Mouse (Mus musculus) forebrain, postnatal 0 days (tissue): ENCODE data around the gene Ralgps2. TPM values are rescaled to one million over a fixed set of nuclear protein-coding genes. Genes with fewer than 3 reads are reported as not detected.
A peak's percentile ranks its signal among the peaks of the same experiment; 100 is the strongest.

Experiments used
- ATAC-seq: fragments of 200-750 bp; cut with Nextera tagmentation; 2 replicates; pipeline ENCODE4 v1.8.0; 2017; ENCODE audit warnings: mild to moderate bottlenecking, moderate library complexity
- DNase-seq: peaks from one replicate; pipeline ENCODE4 v3.0.0-alpha.2; 2015
- H3K27ac ChIP-seq: fragments of 300-500 bp; sonication (generic); 2 replicates; pipeline ENCODE4 v1.5.1; 2014; ENCODE audit warnings: low read depth, mild to moderate bottlenecking, antibody characterized with exemption, low read length, moderate library complexity, mixed read lengths
- H3K27me3 ChIP-seq: fragments of 300-500 bp; sonication (generic); 2 replicates; pipeline ENCODE4 v1.6.1; 2014; ENCODE audit warnings: mild to moderate bottlenecking, low read length, mixed read lengths; ENCODE audit not compliant: insufficient read depth
- H3K36me3 ChIP-seq: fragments of 300-500 bp; sonication (generic); 2 replicates; pipeline ENCODE4 v1.6.1; 2014; ENCODE audit warnings: mild to moderate bottlenecking, moderate library complexity; ENCODE audit not compliant: insufficient read depth
- H3K4me1 ChIP-seq: fragments of 300-500 bp; sonication (generic); 2 replicates; pipeline ENCODE4 v1.6.1; 2014; ENCODE audit warnings: antibody characterized with exemption; ENCODE audit not compliant: insufficient read depth
- H3K4me2 ChIP-seq: fragments of 300-500 bp; sonication (generic); 2 replicates; pipeline ENCODE4 v1.6.1; 2014; ENCODE audit warnings: low read depth, mild to moderate bottlenecking, moderate library complexity
- H3K4me3 ChIP-seq: fragments of 300-500 bp; sonication (generic); 2 replicates; pipeline ENCODE4 v1.5.1; 2014; ENCODE audit warnings: low read depth, low read length, mixed read lengths
- H3K9ac ChIP-seq: fragments of 300-500 bp; sonication (generic); 2 replicates; pipeline ENCODE4 v1.6.1; 2014; ENCODE audit warnings: mild to moderate bottlenecking
- H3K9me3 ChIP-seq: fragments of 300-500 bp; sonication (generic); 2 replicates; pipeline ENCODE4 v1.6.1; 2016; ENCODE audit warnings: low read length
- CTCF ChIP-seq: sonication (generic); IDR thresholded peaks from 2 replicates; pipeline ENCODE4 v1.5.1; 2016; ENCODE audit warnings: antibody characterized with exemption, control low read depth, low read depth
- WGBS: fragments of 180-500 bp; shearing (Covaris S2); extraction: QIAGEN DNeasy Blood & Tissue Kit; methylation state at CpG from one replicate; pipeline ENCODE4 v1.1.7; 2014; 5-methylcytosine and 5-hydroxymethylcytosine counted together
- polyA plus RNA-seq: library from polyadenylated mRNA; unstranded; fragments of >200 nt; fragmentation: Nextera tagmentation; extraction: Ambion mirVana; gene quantifications from 2 replicates; pipeline ENCODE4 v1.2.1, GENCODE M21; 2015
- total RNA-seq: library from RNA; depleted of rRNA; stranded (reverse); fragments of >200 nt; gene quantifications from 2 replicates; pipeline ENCODE4 v1.2.3, GENCODE M21; 2014

Gene Ralgps2
- total and polyA plus RNA-seq, 2 experiments from 2014 or later, result 85.9 to 94.9 TPM

DNA sequence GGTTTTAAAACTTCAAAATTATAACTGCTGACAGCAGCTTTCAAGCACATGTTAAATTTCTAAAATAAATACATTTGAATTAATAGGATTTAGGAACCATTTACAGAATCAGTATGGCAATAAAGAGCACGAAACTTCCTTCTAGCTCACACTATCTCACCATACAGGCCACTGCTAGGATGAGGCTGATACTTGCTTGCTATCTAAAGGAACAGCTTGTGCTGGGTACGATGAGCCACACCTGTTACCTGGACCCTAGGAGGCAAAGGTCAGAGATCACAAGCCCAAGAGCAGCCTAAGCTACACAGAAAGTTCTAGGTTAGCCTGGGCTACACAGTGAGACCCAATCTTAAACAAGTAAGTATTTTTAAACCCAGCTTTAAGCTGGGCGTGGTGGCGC is 30.2 kb downstream of the Ralgps2 start:
- DNase-seq (no peak), ATAC-seq (no peak)
- Histone ChIP-seq H3K9me3 (no peaks in the 10 kb centered on the region), H3K36me3 (no peaks in the 10 kb centered on the region; the same call in 1 of the 2 replicates), H3K9ac (no peak overlapping the region), H3K4me3 (no peak overlapping the region), H3K27me3 (no peaks in the 10 kb centered on the region), H3K4me2 (no peak overlapping the region), H3K27ac (no peak overlapping the region), H3K4me1 (no peaks in the 10 kb centered on the region)
- TF ChIP-seq CTCF, result no peak
- 95% methylated on average over 4 of the region's 4 CpGs for WGBS

DNA sequence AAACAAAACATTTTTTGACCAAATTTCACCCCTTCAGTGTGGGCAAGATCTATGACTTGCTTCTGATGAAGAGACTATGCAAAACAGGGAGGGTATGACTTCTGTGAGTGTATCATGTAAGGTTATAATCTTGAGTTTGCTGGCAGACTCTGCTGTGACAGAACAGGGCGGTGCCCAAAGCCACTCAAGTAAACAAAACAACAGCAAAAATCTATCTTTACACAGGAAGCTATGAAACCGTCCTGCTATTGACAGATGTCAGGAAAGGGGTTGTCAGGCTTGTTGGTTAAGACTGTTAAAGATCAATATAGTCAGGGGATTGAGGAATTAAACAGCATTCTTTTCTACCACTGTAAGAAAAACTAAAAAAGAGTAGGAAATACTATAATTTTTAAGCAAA is 33.8 kb downstream of the Ralgps2 start:
- no peaks in the 10 kb centered on the region for H3K27me3 ChIP-seq
- 84% methylated on average over 2 of the region's 2 CpGs for WGBS
- H3K4me2 ChIP-seq, result no peak overlapping the region
- no peak for ATAC-seq
- DNase-seq, result no peak
- no peak overlapping the region for H3K27ac ChIP-seq
- H3K4me3 ChIP-seq, result no peak overlapping the region
- H3K9ac ChIP-seq, result no peak overlapping the region
- H3K36me3 ChIP-seq, result peaks cover 3% of the 10 kb centered on the region; the same call in 1 of the 2 replicates
- H3K4me1 ChIP-seq, result no peaks in the 10 kb centered on the region
- no peaks in the 10 kb centered on the region for H3K9me3 ChIP-seq
- TF ChIP-seq CTCF, result no peak

DNA sequence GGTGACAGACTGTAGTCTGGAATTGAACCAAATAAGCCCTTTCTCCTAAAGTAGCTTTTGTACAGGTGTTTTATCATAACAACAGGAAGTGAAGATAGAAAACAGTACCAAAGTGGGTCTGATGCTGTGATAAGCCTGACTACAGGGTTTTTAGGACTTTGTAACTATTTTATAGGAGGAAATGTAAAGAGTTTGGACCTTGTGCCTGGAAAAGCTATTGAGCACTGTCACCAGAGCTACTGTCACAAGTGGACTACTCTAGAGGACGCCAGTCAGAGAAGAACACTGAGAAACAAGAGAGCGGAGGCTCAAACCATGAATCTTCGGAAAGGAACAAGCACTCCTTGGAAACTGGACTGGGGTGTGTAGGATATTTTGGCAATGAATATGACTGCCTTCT is 35.5 kb downstream of the Ralgps2 start:
- no peaks in the 10 kb centered on the region for H3K27me3 ChIP-seq
- no peaks in the 10 kb centered on the region for H3K9me3 ChIP-seq
- no peak overlapping the region for H3K4me2 ChIP-seq
- no peaks in the 10 kb centered on the region for H3K4me1 ChIP-seq
- WGBS, result 92% methylated on average over 3 of the region's 3 CpGs
- ATAC-seq, result no peak
- no peak overlapping the region for H3K9ac ChIP-seq
- TF ChIP-seq CTCF, result no peak
- H3K4me3 ChIP-seq, result no peak overlapping the region
- DNase-seq, result no peak
- peaks cover 11% of the 10 kb centered on the region for H3K36me3 ChIP-seq
- H3K27ac ChIP-seq, result no peak overlapping the region

DNA sequence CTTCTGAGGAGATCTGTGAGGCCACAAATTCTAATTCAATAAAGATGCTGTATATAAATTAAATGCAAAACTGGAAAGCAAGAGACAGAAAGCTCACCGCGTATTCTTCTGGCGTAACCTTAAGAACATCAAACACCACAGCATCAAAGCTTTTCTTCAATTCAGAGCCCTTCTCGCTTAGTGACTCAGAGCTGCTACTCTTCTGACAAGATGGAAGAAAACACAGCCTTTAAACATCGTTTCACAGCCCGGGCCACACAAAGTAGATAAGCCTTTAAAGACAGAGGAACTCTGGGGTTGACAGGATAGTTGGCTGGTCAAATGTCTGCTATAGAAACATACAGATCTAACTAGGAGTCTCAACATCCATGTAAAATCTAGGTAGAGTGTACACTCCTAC is 37.7 kb downstream of the Ralgps2 start:
- H3K36me3 ChIP-seq, result peaks cover 18% of the 10 kb centered on the region
- H3K4me3 ChIP-seq, result no peak overlapping the region
- H3K4me1 ChIP-seq, result no peaks in the 10 kb centered on the region
- no peak overlapping the region for H3K27ac ChIP-seq
- H3K27me3 ChIP-seq, result no peaks in the 10 kb centered on the region
- no peak for TF ChIP-seq CTCF
- ATAC-seq (no peak), DNase-seq (no peak)
- no peaks in the 10 kb centered on the region for H3K9me3 ChIP-seq
- WGBS, result 70% methylated on average over 6 of the region's 6 CpGs
- no peak overlapping the region for H3K4me2 ChIP-seq
- no peak overlapping the region for H3K9ac ChIP-seq

DNA sequence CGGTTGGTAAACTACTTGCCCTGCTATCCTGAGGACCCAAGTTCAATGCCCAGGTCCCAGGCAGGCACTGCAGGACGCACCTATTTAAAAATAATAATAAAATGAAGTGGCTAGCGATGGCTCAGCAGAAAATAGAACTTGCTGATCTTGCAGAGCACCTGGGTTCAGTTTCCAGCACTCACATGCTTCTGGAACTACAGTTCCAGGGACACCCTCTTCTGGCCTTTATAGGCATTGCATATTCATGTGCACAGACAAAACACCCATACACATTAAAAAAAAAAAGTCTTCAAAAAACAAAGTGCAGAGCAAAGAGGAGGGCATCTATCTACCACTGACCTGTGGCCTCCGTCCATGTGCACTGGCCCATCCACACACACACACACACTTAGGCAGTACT is 47.9 kb downstream of the Ralgps2 start:
- Histone ChIP-seq H3K4me1 (no peaks in the 10 kb centered on the region), H3K9me3 (no peaks in the 10 kb centered on the region), H3K36me3 (peaks cover 7% of the 10 kb centered on the region; the same call in 1 of the 2 replicates), H3K4me2 (no peak overlapping the region), H3K9ac (no peak overlapping the region), H3K27me3 (no peaks in the 10 kb centered on the region), H3K27ac (no peak overlapping the region), H3K4me3 (no peak overlapping the region)
- no peak for DNase-seq
- ATAC-seq, result no peak
- 95% methylated on average over 4 of the region's 4 CpGs for WGBS
- TF ChIP-seq CTCF, result peak; percentile 34

DNA sequence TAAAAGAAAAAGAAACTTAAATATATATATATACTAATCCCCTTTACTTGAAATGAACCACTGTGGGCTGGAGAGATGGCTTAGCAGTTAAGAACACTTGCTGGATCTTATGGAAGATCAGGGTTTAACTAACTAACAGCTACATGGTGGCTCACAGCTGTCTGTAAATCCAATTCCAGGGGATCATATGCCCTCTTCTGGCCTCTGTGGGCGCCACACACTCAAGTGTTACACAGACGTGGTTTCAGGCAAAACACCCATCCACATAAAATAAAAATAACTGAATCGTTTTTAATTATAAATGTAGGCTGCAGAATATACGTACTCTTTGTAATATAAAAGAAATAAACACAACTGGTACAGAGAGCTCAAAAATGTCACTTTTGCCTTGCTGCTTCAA is 50.6 kb downstream of the Ralgps2 start:
- no peak overlapping the region for H3K27ac ChIP-seq
- H3K9ac ChIP-seq, result no peak overlapping the region
- no peak overlapping the region for H3K4me2 ChIP-seq
- H3K9me3 ChIP-seq, result no peaks in the 10 kb centered on the region
- H3K27me3 ChIP-seq, result no peaks in the 10 kb centered on the region
- WGBS, result 88% methylated on average over 4 of the region's 4 CpGs
- H3K4me3 ChIP-seq, result no peak overlapping the region
- no peaks in the 10 kb centered on the region for H3K4me1 ChIP-seq
- no peak for ATAC-seq
- TF ChIP-seq CTCF, result no peak
- peaks cover 15% of the 10 kb centered on the region; the same call in 1 of the 2 replicates for H3K36me3 ChIP-seq
- no peak for DNase-seq

DNA sequence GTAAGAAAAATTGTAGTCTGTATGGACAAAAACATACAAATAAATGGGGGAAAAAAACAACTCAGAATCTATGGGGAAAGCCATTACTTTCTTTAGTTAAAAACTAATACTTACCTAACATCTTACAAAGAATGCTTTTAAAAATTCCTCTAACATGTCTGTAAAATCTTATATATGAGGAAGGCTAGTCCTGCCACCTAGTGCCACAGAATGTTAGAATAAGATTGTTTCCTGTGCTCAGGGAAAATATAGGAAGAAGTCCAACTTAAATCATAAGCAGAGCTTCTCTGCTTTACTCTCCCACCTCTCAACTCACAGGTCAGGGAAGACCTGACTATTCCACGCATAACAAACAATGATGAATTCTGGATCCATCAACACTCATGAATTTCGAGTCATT is 53.5 kb downstream of the Ralgps2 start:
- no peak overlapping the region for H3K4me3 ChIP-seq
- H3K9me3 ChIP-seq, result no peaks in the 10 kb centered on the region
- peak; percentile 28; the same call in 1 of the 2 replicates for TF ChIP-seq CTCF
- WGBS, result 90% methylated on average over 2 of the region's 2 CpGs
- H3K27ac ChIP-seq, result no peak overlapping the region
- no peaks in the 10 kb centered on the region for H3K27me3 ChIP-seq
- ATAC-seq (no peak), DNase-seq (peak; percentile 20)
- H3K4me1 ChIP-seq, result no peaks in the 10 kb centered on the region
- H3K36me3 ChIP-seq, result peaks cover 28% of the 10 kb centered on the region
- no peak overlapping the region for H3K9ac ChIP-seq
- no peak overlapping the region for H3K4me2 ChIP-seq

DNA sequence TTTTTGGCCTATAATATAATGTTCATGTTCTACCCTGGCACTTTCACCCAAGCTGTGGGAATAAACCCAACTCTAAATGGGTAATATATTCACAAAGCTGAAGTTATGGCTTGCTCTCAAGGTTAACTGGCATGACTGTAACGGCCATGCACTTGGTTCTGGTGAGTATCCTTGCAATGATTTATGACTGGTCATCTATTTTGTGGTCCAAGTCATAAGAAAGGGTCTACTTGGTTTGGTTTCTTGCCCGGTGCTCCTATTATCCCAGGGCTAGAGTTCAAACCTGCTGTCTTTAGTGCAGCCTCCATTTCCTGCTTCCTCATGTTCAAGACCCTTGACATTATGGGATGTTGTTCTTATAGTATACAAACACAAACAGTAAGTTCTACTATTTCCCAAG is 54.6 kb downstream of the Ralgps2 start:
- Histone ChIP-seq H3K4me1 (no peaks in the 10 kb centered on the region), H3K9me3 (no peaks in the 10 kb centered on the region), H3K4me3 (no peak overlapping the region), H3K27me3 (no peaks in the 10 kb centered on the region), H3K36me3 (peaks cover 28% of the 10 kb centered on the region), H3K4me2 (no peak overlapping the region), H3K27ac (no peak overlapping the region), H3K9ac (no peak overlapping the region)
- 93% methylated on average over 2 of the region's 2 CpGs for WGBS
- TF ChIP-seq CTCF, result no peak
- ATAC-seq (no peak), DNase-seq (no peak)
